In the genomic region with DNA sequence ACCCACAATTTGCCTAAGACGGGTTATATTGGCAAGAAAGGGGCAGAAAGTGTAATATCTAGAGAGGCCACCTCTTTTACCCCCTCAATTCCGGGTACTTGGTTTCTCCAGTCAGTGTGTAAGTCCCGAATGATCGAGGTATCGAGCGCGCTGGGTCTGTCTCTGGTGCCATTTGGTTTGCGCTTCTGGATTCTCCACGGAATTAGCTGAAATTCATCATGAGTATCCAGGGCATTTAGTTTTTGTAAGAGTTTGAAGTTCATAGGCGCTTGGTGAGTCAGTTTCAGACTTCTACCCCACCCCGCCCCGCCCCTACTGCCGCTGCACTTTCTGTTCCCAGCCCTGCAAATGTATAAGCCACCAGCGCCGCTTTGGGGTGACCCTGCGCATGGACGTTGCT, we compare ENCODE assay signal across 10 mouse cellular contexts.
DNase-seq lines count a peak whose midpoint lies in the region; ATAC-seq and TF ChIP-seq lines count a peak whose summit lies in the region.
"Had no signal": no experiment of that assay in that cellular context is flagged by ENCODE, and none has a peak within 500 bp of the region (broad histone marks: within the 10 kb centered on the region; RNA-seq: fewer than 3 reads in every experiment).

No protein-coding gene starts in this region.

- H3K36me3 ChIP-seq in heart, embryonic 14.5 days (ENCODE audit: control insufficient read depth, insufficient read depth, low read length) = no peaks in the 10 kb centered on the region
- no peaks in the 10 kb centered on the region for H3K36me3 ChIP-seq in embryonic facial prominence, embryonic 12.5 days

- peak overlapping the region; percentile 16 to 17; a peak in 3 of 4 replicates for H3K4me3 ChIP-seq in heart, embryonic 14.5 days (ENCODE audit: control insufficient read depth in 1 of 2, insufficient read depth in 1 of 2, low read depth in 1 of 2, low read length in 2 of 2)
- peak overlapping the region; percentile 39 for H3K4me3 ChIP-seq in bone marrow macrophage, adult 2 months (ENCODE audit: insufficient read depth, low read length)
- H3K4me3 ChIP-seq in embryonic facial prominence, embryonic 12.5 days = no peak overlapping the region

- no peaks in the 10 kb centered on the region for H3K4me1 ChIP-seq in heart, embryonic 14.5 days (ENCODE audit: control insufficient read depth in 2 of 2, insufficient read depth in 2 of 2, low read length in 2 of 2)
- no peaks in the 10 kb centered on the region for H3K4me1 ChIP-seq in bone marrow macrophage, adult 2 months (ENCODE audit: control insufficient read depth, insufficient read depth, low read length)
- no peaks in the 10 kb centered on the region for H3K4me1 ChIP-seq in embryonic facial prominence, embryonic 12.5 days

- H3K9me3 ChIP-seq in heart, embryonic 14.5 days (ENCODE audit: control insufficient read depth, low read length) = 0 out of 2 replicates have a peak, but pooled peaks cover 5% of the 10 kb centered on the region
- H3K9me3 ChIP-seq in embryonic facial prominence, embryonic 12.5 days = no peaks in the 10 kb centered on the region

- no peaks in the 10 kb centered on the region for H3K27me3 ChIP-seq in heart, embryonic 14.5 days (ENCODE audit: control insufficient read depth, insufficient read depth, low read length)
- H3K27me3 ChIP-seq in embryonic facial prominence, embryonic 12.5 days = no peaks in the 10 kb centered on the region

- 66% methylated on average over 17 of the region's 17 CpGs for WGBS in heart, embryonic 14.5 days
- WGBS in embryonic facial prominence, embryonic 12.5 days = 68% methylated on average over 17 of the region's 17 CpGs

- H3K27ac ChIP-seq in heart, embryonic 14.5 days (replicated peaks in 1 of 2; ENCODE audit: control insufficient read depth in 1 of 2, insufficient read depth in 1 of 2, low read depth in 2 of 2, low read length in 2 of 2) = no peak overlapping the region
- H3K27ac ChIP-seq in bone marrow macrophage, adult 2 months (ENCODE audit: insufficient read depth, low read depth, low read length) = no peak overlapping the region
- no peak overlapping the region for H3K27ac ChIP-seq in embryonic facial prominence, embryonic 12.5 days
- H3K27ac ChIP-seq: macrophage had no signal

- no peak for DNase-seq in heart, postnatal 4 days
- DNase-seq in kidney, postnatal 4 days = peak; percentile 2 to 27
- no peak for DNase-seq in kidney, adult 18-20 months
- DNase-seq: cerebellum, adult 9-11 months; thymus, adult 18-20 months had no signal

- no peak for TF ChIP-seq CTCF in bone marrow macrophage, adult 2 months (IDR thresholded peaks at IDR 0.05; ENCODE audit: low read depth, low read length)

- no peak overlapping the region for H3K9ac ChIP-seq in heart, embryonic 14.5 days (ENCODE audit: low read length)
- H3K9ac ChIP-seq in embryonic facial prominence, embryonic 12.5 days = no peak overlapping the region

- H3K4me2 ChIP-seq in heart, embryonic 14.5 days (ENCODE audit: low read length) = peak overlapping the region; percentile 44
- peak overlapping the region; percentile 12; the same call in 1 of the 2 replicates for H3K4me2 ChIP-seq in embryonic facial prominence, embryonic 12.5 days (replicated peaks)

- TF ChIP-seq POLR2A in bone marrow macrophage, adult 2 months (IDR thresholded peaks at IDR 0.05; ENCODE audit: borderline replicate concordance, low read depth, low read length) = no peak

- ATAC-seq in heart, embryonic 14.5 days (ENCODE audit: insufficient number of reproducible peaks, insufficient read depth, low FRiP score, low read depth) = no peak
- no peak for ATAC-seq in embryonic facial prominence, embryonic 12.5 days (ENCODE audit: insufficient number of reproducible peaks, insufficient read depth, low FRiP score, low TSS enrichment)
- ATAC-seq in activated CD4-positive, CD25-positive, alpha-beta regulatory T cell, adult 4 months = no peak

Comparison
In these comparisons a context has a peak if more than half of its experiments do, and no peak if none do; other contexts are left out.
1. DNase-seq: peak in kidney, postnatal 4 days (2 of 2); none in heart, postnatal 4 days (single experiment) and kidney, adult 18-20 months (single experiment).